Mouse (Mus musculus) thymus, postnatal 0 days (tissue): ENCODE results near the gene Pold1. TPM values are rescaled to one million over a fixed set of nuclear protein-coding genes. Genes with fewer than 3 reads are reported as not detected.

Experiments
- DNase-seq: peaks from one replicate; pipeline ENCODE4 v3.0.0-alpha.2; 2015; ENCODE audit warnings: low spot score
- microRNA-seq: library from miRNA; unstranded; fragments of <30 nt; microRNA quantifications from one replicate; pipeline ENCODE4, GENCODE M21; 2016; ENCODE audit warnings: borderline number of aligned reads
- polyA plus RNA-seq: library from polyadenylated mRNA; unstranded; fragments of >200 nt; fragmentation: Nextera tagmentation; extraction: Ambion mirVana; gene quantifications from 2 replicates; pipeline ENCODE4 v1.2.1, GENCODE M21; 2015

The Pold1 gene
- polyA plus RNA-seq, 1 experiment from 2014 or later, result 104 TPM

GRCm38 (mm10) chr7:44487936-44488335 lies 60.7 kb downstream of the Pold1 start:
- DNase-seq, result no peak

- no peak for DNase-seq
Observed at GRCm38 (mm10) chr7:44486927-44487575, 61.6 kb downstream of the Pold1 start.

- no peak for DNase-seq
Observed at GRCm38 (mm10) chr7:44485572-44486195, 63.0 kb downstream of the Pold1 start.

GRCm38 (mm10) chr7:44484841-44485571 lies 63.6 kb downstream of the Pold1 start:
- DNase-seq, result peak; percentile 79

GRCm38 (mm10) chr7:44484109-44484508 lies 64.5 kb downstream of the Pold1 start:
- no peak for DNase-seq

GRCm38 (mm10) chr7:44482836-44483435 lies 65.7 kb downstream of the Pold1 start:
- no peak for DNase-seq

Small RNAs within 50 kb of the gene (microRNA-seq; reads per million reads assigned to microRNA genes)
- 1.2 reads per million for gene Mir7053

Other genes starting within 250 kb of the Pold1 start
- gene Clec11a, start 241.9 kb downstream of the Pold1 start, polyA plus RNA-seq, result 3.7 and 4.0 TPM in 2 replicates
- 0.14 and 0.29 TPM in 2 replicates for gene Shank1, start 238.6 kb downstream of the Pold1 start, polyA plus RNA-seq
- gene Syt3, start 164.7 kb downstream of the Pold1 start, polyA plus RNA-seq, result 0.26 and 0.38 TPM in 2 replicates
- 0.59 and 0.90 TPM in 2 replicates for gene 1700008O03Rik, start 163.0 kb downstream of the Pold1 start, polyA plus RNA-seq
- gene Lrrc4b, start 119.8 kb downstream of the Pold1 start, polyA plus RNA-seq, result 0.05 TPM in 1 of 2 replicates, not detected in the other
- gene Aspdh, start 83.5 kb downstream of the Pold1 start, polyA plus RNA-seq, result not detected in 2 replicates
- gene Josd2, start 80.9 kb downstream of the Pold1 start, polyA plus RNA-seq, result 30.6 and 37.4 TPM in 2 replicates
- gene Emc10, start 52.3 kb downstream of the Pold1 start, polyA plus RNA-seq, result 83.8 and 85.5 TPM in 2 replicates
- gene Fam71e1, start 52.3 kb downstream of the Pold1 start, polyA plus RNA-seq, result 9.5 and 13.4 TPM in 2 replicates
- 0.55 TPM in 2 replicates for gene Mybpc2, start 24.2 kb downstream of the Pold1 start, polyA plus RNA-seq
- gene Spib, start 16.8 kb downstream of the Pold1 start, polyA plus RNA-seq, result 16.3 and 17.7 TPM in 2 replicates
- gene Nr1h2, start 5.1 kb upstream of the Pold1 start, polyA plus RNA-seq, result 96.9 and 101 TPM in 2 replicates
- 11.1 and 11.3 TPM in 2 replicates for gene Napsa, start 23.5 kb upstream of the Pold1 start, polyA plus RNA-seq
- 0.03 TPM in 1 of 2 replicates, not detected in the other for gene Kcnc3, start 41.8 kb upstream of the Pold1 start, polyA plus RNA-seq
- gene Myh14, start 122.0 kb upstream of the Pold1 start, polyA plus RNA-seq, result 0.66 and 1.0 TPM in 2 replicates
- not detected in 2 replicates for gene Izumo2, start 159.9 kb upstream of the Pold1 start, polyA plus RNA-seq
- gene Vrk3, start 199.6 kb upstream of the Pold1 start, polyA plus RNA-seq, result 63.7 and 66.8 TPM in 2 replicates
- 0.82 and 1.7 TPM in 2 replicates for gene Zfp473, start 202.2 kb upstream of the Pold1 start, polyA plus RNA-seq